Mouse (Mus musculus) lung, embryonic 15.5 days (tissue): ENCODE measurements around the gene Adam10. TPM values are rescaled to one million over a fixed set of nuclear protein-coding genes. Genes with fewer than 3 reads are reported as not detected.

Experiments
- ATAC-seq: fragments of 200-750 bp; cut with Nextera tagmentation; 2 replicates; pipeline ENCODE4 v1.8.0; 2017; ENCODE audit warnings: moderate number of reproducible peaks, borderline replicate concordance; ENCODE audit not compliant: low FRiP score, low TSS enrichment; ENCODE audit errors: extremely low read depth
- H3K27ac ChIP-seq: fragments of 300-500 bp; sonication (generic); 2 replicates; pipeline ENCODE4 v1.5.1; 2015; ENCODE audit warnings: moderate library complexity, mild to moderate bottlenecking, inconsistent platforms
- H3K27me3 ChIP-seq: fragments of 300-500 bp; sonication (generic); 2 replicates; pipeline ENCODE4 v1.6.1; 2015; ENCODE audit warnings: inconsistent platforms
- H3K36me3 ChIP-seq: fragments of 300-500 bp; sonication (generic); 2 replicates; pipeline ENCODE4 v1.6.1; 2015; ENCODE audit warnings: inconsistent platforms
- H3K4me1 ChIP-seq: fragments of 300-500 bp; sonication (generic); 2 replicates; pipeline ENCODE4 v1.6.1; 2015; ENCODE audit warnings: inconsistent platforms
- H3K4me2 ChIP-seq: fragments of 300-500 bp; sonication (generic); 2 replicates; pipeline ENCODE4 v1.6.1; 2015; ENCODE audit warnings: inconsistent platforms, mild to moderate bottlenecking, moderate library complexity
- H3K4me3 ChIP-seq: fragments of 300-500 bp; sonication (generic); 2 replicates; pipeline ENCODE4 v1.5.1; 2015; ENCODE audit warnings: mild to moderate bottlenecking, inconsistent platforms
- H3K9ac ChIP-seq: fragments of 300-500 bp; sonication (generic); 2 replicates; pipeline ENCODE4 v1.6.1; 2015; ENCODE audit warnings: inconsistent platforms
- H3K9me3 ChIP-seq: fragments of 300-500 bp; sonication (generic); 2 replicates; pipeline ENCODE4 v1.6.1; 2016; ENCODE audit warnings: inconsistent platforms
- WGBS: fragments of 180-500 bp; shearing (Covaris S2); methylation state at CpG from one replicate; pipeline ENCODE4 v1.1.7; 2015; 5-methylcytosine and 5-hydroxymethylcytosine counted together
- polyA plus RNA-seq: library from polyadenylated mRNA; unstranded; fragments of >200 nt; fragmentation: Nextera tagmentation; extraction: Ambion mirVana; gene quantifications from 2 replicates; pipeline ENCODE4 v1.2.1, GENCODE M21; 2015

Adam10 gene
- polyA plus RNA-seq, 1 experiment from 2014 or later = 85.7 TPM

DNA sequence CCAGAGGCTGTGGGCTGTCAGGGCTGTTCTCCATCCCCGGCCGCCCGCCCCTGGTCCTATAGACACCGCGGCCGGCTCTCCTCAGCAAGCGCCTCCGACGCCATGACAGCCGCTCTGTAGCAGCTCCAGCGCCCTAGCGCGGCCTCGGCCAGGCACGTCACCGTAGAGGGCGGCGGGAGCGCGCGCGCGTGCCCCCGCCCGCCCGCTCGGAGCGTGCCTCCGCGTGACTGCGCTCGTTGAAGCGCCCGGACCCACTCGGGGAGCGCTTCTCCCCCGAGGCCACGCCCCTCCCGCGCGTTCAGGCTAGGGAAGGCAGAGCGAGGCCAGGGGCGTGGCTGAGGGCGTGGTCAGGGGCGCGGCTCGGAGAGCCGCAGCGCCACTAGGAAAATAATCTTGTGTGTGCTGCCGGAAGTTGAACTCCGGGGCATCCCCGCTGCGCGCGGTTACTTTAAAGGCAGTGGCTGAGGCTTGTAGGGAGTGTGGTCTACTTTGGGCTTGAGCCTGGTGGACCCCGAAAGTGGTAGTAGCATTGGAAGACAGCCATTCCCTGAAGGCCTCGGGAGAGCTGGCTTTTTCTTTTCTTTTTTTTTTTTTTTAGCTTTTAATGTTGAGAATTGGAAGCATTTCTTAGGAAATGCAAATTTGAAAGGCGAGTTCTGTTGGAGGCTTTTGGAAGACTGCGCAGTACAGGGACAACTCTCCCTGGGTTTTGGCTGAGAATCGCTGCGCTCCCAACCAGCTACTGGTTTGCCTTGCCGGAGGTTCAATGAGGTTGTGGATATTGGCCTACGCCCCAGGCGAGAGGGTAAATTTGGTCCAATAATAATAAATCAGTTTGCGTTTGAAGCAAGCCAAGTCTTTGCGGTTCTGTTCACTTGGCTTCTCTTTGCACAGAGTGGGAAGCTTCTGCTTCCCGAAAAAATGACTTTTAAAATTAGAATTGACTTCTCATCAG is 21.5 kb upstream of the Adam10 start, which contains the start of gene Mindy2:
Gene Mindy2 (minus strand): TSS at position 162 of the 955 bp plus-strand sequence.
- H3K4me3 ChIP-seq = peak within 1 kb of the TSS; percentile 81
- WGBS = 1% methylated on average over 65 of the region's 67 CpGs
- ATAC-seq = peak; percentile 97
- H3K4me1 ChIP-seq = 0 out of 2 replicates have a peak, but pooled peaks cover 3% of the 10 kb centered on the region
- H3K36me3 ChIP-seq = no peaks in the 10 kb centered on the region
- H3K9me3 ChIP-seq = no peaks in the 10 kb centered on the region
- H3K27me3 ChIP-seq = no peaks in the 10 kb centered on the region
- peak within 1 kb of the TSS; percentile 93 for H3K4me2 ChIP-seq
- peak within 1 kb of the TSS; percentile 81 for H3K9ac ChIP-seq
- peak within 1 kb of the TSS; percentile 94 for H3K27ac ChIP-seq

GRCm38 (mm10) chr9:70658266-70658665 is 20.5 kb upstream of the Adam10 start:
- H3K36me3 ChIP-seq = no peaks in the 10 kb centered on the region
- no peak for ATAC-seq
- H3K4me2 ChIP-seq = no peak overlapping the region
- no peaks in the 10 kb centered on the region for H3K9me3 ChIP-seq
- H3K9ac ChIP-seq = no peak overlapping the region
- no peak overlapping the region for H3K4me3 ChIP-seq
- H3K4me1 ChIP-seq = 0 out of 2 replicates have a peak, but pooled peaks cover 3% of the 10 kb centered on the region
- WGBS = 61% methylated on average over 2 of the region's 2 CpGs
- no peaks in the 10 kb centered on the region for H3K27me3 ChIP-seq
- no peak overlapping the region for H3K27ac ChIP-seq

- ATAC-seq = no peak
- no peaks in the 10 kb centered on the region for H3K36me3 ChIP-seq
- H3K9me3 ChIP-seq = no peaks in the 10 kb centered on the region
- 82% methylated on average over 4 of the region's 4 CpGs for WGBS
- H3K4me2 ChIP-seq = no peak overlapping the region
- H3K27ac ChIP-seq = no peak overlapping the region
- no peaks in the 10 kb centered on the region for H3K27me3 ChIP-seq
- H3K4me3 ChIP-seq = no peak overlapping the region
- H3K4me1 ChIP-seq = no peaks in the 10 kb centered on the region
- no peak overlapping the region for H3K9ac ChIP-seq
Measured at GRCm38 (mm10) chr9:70664847-70665246, 13.9 kb upstream of the Adam10 start.

DNA sequence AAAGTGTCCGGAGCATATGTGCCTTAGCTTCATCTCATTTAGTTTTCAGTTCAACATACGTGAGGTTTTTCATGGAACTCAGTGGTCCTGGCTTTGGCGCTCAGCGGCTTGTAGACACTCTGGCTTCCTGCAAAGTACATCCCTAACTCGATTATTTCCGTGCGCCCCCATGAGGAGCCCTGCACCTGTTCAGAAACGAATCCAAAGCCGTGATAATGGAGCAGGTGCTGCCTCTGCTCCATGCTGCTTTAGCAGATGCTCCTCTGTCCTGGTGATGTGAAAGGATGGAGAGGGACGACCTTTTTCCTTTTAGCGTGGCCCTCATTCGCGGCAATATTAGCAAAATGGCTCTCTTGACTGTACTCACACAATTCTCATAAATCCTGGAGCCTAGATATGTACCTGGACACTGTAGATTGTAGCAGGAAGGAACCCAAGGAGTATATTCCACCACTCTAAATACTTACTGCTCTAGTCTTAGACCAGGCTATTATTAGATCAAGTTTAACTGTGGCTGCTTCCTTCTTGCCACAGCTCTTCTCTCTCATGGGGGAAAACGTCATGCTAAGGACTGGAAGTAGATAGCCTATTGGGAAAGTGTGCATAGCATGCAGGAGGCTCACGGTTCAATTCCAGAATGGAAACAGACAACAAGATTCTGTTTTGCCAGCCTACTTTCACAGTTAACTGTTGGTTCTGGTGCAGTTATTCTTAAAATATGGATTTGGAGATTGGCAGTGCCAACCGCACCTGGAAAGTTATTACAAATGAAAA is 13.2 kb upstream of the Adam10 start:
- no peak overlapping the region for H3K4me3 ChIP-seq
- WGBS = 65% methylated on average over 16 of the region's 16 CpGs
- no peaks in the 10 kb centered on the region for H3K36me3 ChIP-seq
- no peaks in the 10 kb centered on the region for H3K4me1 ChIP-seq
- H3K4me2 ChIP-seq = no peak overlapping the region
- H3K27me3 ChIP-seq = no peaks in the 10 kb centered on the region
- no peak overlapping the region for H3K27ac ChIP-seq
- ATAC-seq = no peak
- H3K9ac ChIP-seq = no peak overlapping the region
- no peaks in the 10 kb centered on the region for H3K9me3 ChIP-seq

DNA sequence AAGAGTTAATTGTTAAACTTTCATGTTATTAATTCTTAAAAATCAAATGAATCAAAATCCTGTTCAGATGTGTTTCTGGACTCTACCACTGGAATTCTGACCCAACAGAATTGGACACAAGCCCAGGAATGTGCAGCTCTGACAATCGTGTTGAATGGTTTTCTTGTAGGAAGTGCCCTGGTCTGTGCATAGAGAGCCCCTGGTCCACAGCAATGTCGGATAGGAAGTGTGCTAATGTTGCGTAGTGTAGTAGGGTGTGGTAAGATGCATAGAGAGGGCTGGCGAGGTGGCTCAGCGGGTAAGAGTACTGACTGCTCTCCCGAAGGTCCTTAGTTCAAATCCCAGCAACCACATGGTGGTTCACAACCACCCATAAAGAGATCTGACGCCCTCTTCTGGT is 12.0 kb upstream of the Adam10 start:
- no peak overlapping the region for H3K9ac ChIP-seq
- H3K36me3 ChIP-seq = no peaks in the 10 kb centered on the region
- 64% methylated on average over 7 of the region's 7 CpGs for WGBS
- no peaks in the 10 kb centered on the region for H3K9me3 ChIP-seq
- 0 out of 2 replicates have a peak, but pooled peaks cover 2% of the 10 kb centered on the region for H3K4me1 ChIP-seq
- no peak for ATAC-seq
- H3K4me2 ChIP-seq = no peak overlapping the region
- H3K4me3 ChIP-seq = no peak overlapping the region
- H3K27ac ChIP-seq = no peak overlapping the region
- no peaks in the 10 kb centered on the region for H3K27me3 ChIP-seq

GRCm38 (mm10) chr9:70668048-70668447 is 10.7 kb upstream of the Adam10 start:
- no peaks in the 10 kb centered on the region for H3K9me3 ChIP-seq
- H3K36me3 ChIP-seq = no peaks in the 10 kb centered on the region
- H3K27ac ChIP-seq = no peak overlapping the region
- no peaks in the 10 kb centered on the region for H3K27me3 ChIP-seq
- H3K9ac ChIP-seq = no peak overlapping the region
- no peak overlapping the region for H3K4me3 ChIP-seq
- no peak for ATAC-seq
- H3K4me1 ChIP-seq = peaks cover 8% of the 10 kb centered on the region
- no peak overlapping the region for H3K4me2 ChIP-seq

DNA sequence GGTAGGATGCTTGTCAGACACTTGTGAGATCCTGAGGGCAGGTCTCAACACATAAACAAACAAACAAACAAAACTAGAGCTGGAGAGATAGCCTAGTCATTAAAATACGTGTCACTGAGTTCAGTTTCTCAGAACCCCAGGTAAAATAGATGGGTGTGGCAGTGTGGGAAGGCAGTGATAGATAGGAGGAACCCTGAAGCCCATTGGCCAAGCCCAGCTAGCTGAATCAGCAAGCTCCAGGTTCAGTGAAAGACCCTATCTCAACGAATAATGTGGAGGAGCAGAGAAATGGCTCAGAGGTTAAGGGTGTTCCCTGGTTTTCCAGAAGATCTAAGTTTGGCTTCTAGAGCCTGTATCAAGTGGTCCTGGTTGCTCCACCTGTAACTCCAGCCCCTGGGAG is 9.6 kb upstream of the Adam10 start:
- Histone ChIP-seq H3K4me2 (no peak overlapping the region), H3K4me3 (no peak overlapping the region), H3K4me1 (peaks cover 8% of the 10 kb centered on the region), H3K27me3 (no peaks in the 10 kb centered on the region), H3K27ac (no peak overlapping the region), H3K9me3 (no peaks in the 10 kb centered on the region), H3K9ac (no peak overlapping the region), H3K36me3 (no peaks in the 10 kb centered on the region)
- ATAC-seq = no peak
- 46% methylated on average over 2 of the region's 2 CpGs for WGBS

DNA sequence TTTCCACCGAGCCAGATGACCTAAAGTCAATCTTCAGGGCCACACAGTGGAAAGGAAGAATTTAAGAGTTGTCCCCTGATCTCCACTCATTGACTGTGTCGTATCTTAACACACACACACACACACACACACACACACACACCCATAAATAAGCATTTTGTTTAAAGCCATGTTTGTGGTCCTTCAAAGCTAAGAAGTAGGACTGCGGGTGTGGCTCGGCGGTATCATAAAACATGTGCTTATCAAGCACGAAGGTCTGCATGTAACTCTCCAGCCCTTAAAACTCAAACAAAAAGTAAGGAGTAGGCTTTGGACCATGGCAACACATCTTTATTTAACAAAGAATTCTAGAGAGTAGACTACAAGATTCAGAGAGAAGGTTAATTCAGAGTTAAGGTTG is 8.4 kb upstream of the Adam10 start:
- H3K9ac ChIP-seq = no peak overlapping the region
- no peak overlapping the region for H3K4me2 ChIP-seq
- H3K36me3 ChIP-seq = no peaks in the 10 kb centered on the region
- H3K4me1 ChIP-seq = peaks cover 8% of the 10 kb centered on the region
- ATAC-seq = no peak
- no peak overlapping the region for H3K4me3 ChIP-seq
- 77% methylated on average over 6 of the region's 6 CpGs for WGBS
- no peaks in the 10 kb centered on the region for H3K27me3 ChIP-seq
- no peak overlapping the region for H3K27ac ChIP-seq
- H3K9me3 ChIP-seq = no peaks in the 10 kb centered on the region

DNA sequence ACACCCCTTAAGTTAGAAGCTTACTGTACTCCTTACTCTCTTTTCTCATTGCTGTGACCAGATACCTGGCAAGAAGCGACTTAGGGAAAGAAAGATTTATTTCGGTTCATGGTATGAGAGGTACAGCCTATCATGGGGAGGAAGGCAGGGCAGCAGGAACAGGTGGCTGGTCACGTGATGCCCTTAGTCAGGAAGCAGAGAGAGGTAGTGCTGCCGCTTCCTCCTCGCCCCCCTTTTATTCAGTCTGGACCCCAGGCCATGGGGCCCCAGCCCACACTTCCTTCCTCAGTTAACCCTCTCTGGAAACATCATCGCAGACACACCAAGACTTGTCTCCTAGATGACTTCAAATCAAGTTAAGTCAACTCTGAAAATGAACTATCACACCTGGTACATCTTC is 7.5 kb upstream of the Adam10 start:
- Histone ChIP-seq H3K4me1 (peaks cover 8% of the 10 kb centered on the region), H3K27me3 (no peaks in the 10 kb centered on the region), H3K4me2 (no peak overlapping the region), H3K4me3 (no peak overlapping the region), H3K9ac (no peak overlapping the region), H3K9me3 (no peaks in the 10 kb centered on the region), H3K36me3 (no peaks in the 10 kb centered on the region), H3K27ac (no peak overlapping the region)
- WGBS = 56% methylated on average over 6 of the region's 6 CpGs
- ATAC-seq = no peak

GRCm38 (mm10) chr9:70671772-70672579 is 6.8 kb upstream of the Adam10 start:
- H3K27me3 ChIP-seq = no peaks in the 10 kb centered on the region
- H3K9ac ChIP-seq = no peak overlapping the region
- ATAC-seq = no peak
- no peak overlapping the region for H3K4me3 ChIP-seq
- H3K36me3 ChIP-seq = no peaks in the 10 kb centered on the region
- no peak overlapping the region for H3K27ac ChIP-seq
- H3K4me1 ChIP-seq = peaks cover 8% of the 10 kb centered on the region
- H3K4me2 ChIP-seq = peak overlapping the region; percentile 12; the same call in 1 of the 2 replicates
- H3K9me3 ChIP-seq = no peaks in the 10 kb centered on the region
- 15% methylated on average over 10 of the region's 10 CpGs for WGBS

DNA sequence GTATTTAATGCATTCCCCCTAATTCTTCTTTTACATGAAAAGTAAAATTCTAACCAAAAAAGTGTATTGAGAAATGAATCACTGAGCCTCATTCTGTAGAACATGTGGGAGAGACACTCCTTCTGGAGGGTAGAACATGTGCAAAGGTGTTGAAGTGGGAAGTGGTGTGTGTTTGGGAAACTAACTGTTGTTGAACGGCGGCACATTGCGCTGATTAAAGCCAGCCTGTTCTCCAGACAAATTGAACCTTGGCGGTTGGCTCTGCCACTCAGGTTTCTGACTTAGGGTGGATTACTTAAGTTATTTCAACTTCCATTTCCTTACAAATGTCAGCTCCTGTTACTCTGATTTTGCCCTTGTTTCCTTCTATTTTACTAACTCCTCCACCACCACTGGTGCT is 5.1 kb upstream of the Adam10 start:
- H3K9ac ChIP-seq = no peak overlapping the region
- H3K4me1 ChIP-seq = peaks cover 8% of the 10 kb centered on the region
- H3K4me3 ChIP-seq = no peak overlapping the region
- no peaks in the 10 kb centered on the region for H3K36me3 ChIP-seq
- WGBS = 76% methylated on average over 4 of the region's 4 CpGs
- no peaks in the 10 kb centered on the region for H3K27me3 ChIP-seq
- no peak overlapping the region for H3K4me2 ChIP-seq
- no peak for ATAC-seq
- no peak overlapping the region for H3K27ac ChIP-seq
- H3K9me3 ChIP-seq = no peaks in the 10 kb centered on the region
